Mouse (Mus musculus) macrophage (primary cell): ENCODE measurements around the gene 1700049E17Rik1. TPM values are rescaled to one million over a fixed set of nuclear protein-coding genes. Genes with fewer than 3 reads are reported as not detected.
"Not testable (repeated sequence)": the region's sequence is repeated elsewhere in the genome, so short reads cannot be mapped to it uniquely, and the experiment has no call there.

ENCODE experiments used
- H3K27ac ChIP-seq: fragments of 350-480 bp; formaldehyde crosslinking; 2 replicates; pipeline ENCODE4 v1.9.0; 2021
- H3K36me3 ChIP-seq: fragments of 350-480 bp; formaldehyde crosslinking; 2 replicates; pipeline ENCODE4 v1.9.0; 2021; ENCODE audit errors: inconsistent target
- H3K4me3 ChIP-seq: fragments of 350-480 bp; formaldehyde crosslinking; 2 replicates; pipeline ENCODE4 v1.9.0; 2021; ENCODE audit errors: inconsistent target
- H3K79me2 ChIP-seq: fragments of 350-480 bp; formaldehyde crosslinking; 2 replicates; pipeline ENCODE4 v1.9.0; 2021; ENCODE audit errors: inconsistent target
- WGBS: methylation state at CpG from one replicate; pipeline ENCODE4 v1.1.7; 2026; ENCODE audit warnings: inconsistent platforms; ENCODE audit not compliant: missing documents; 5-methylcytosine and 5-hydroxymethylcytosine counted together
- polyA plus RNA-seq: library from polyadenylated mRNA; stranded (reverse); fragments of 250-400 nt; gene quantifications from 3 replicates; pipeline ENCODE4 v1.2.4, GENCODE M21; 2018; ENCODE audit warnings: inconsistent platforms
- total RNA-seq, 78 experiments: library from RNA; depleted of rRNA; stranded (reverse); fragments of 250-400 nt; gene quantifications; 1 replicate in 9 of 78; 2 replicates in 24 of 78; 3 replicates in 43 of 78; 4 replicates in 2 of 78; pipeline ENCODE4 v1.2.4; 2018; ENCODE audit warnings: inconsistent platforms in 56 of 78

Gene 1700049E17Rik1
- not detected for total RNA-seq (2018; cell fraction: chromatin; rRNA removed)
- not detected for total RNA-seq (2018; cell fraction: cytosol; rRNA removed)
- total RNA-seq (2018; cell fraction: nucleus; rRNA removed): not detected
- polyA plus RNA-seq: not detected in 3 replicates

- H3K4me3 ChIP-seq, H3K79me2 ChIP-seq, H3K36me3 ChIP-seq, H3K27ac ChIP-seq: not testable (repeated sequence)
- WGBS: no CpG with 5 or more reads among the region's 1 CpGs
Measured at GRCm38 (mm10) chr14:41924649-41925048, at the start of gene 1700049E17Rik1. TSS of gene 1700049E17Rik1 (plus strand) at chr14:41924949.

- not testable (repeated sequence) for H3K36me3 ChIP-seq, H3K27ac ChIP-seq, H3K4me3 ChIP-seq, H3K79me2 ChIP-seq
- WGBS: no CpG with 5 or more reads among the region's 2 CpGs
Measured at GRCm38 (mm10) chr14:41907190-41907589, 17.6 kb upstream of the 1700049E17Rik1 start, which contains the start of gene Gm7980. TSS of gene Gm7980 (minus strand) at chr14:41907290.

GRCm38 (mm10) chr14:41943695-41944094, 18.9 kb downstream of the 1700049E17Rik1 start, which contains the start of gene 1700024B05Rik:
TSS of gene 1700024B05Rik (plus strand) at chr14:41943995.
- not testable (repeated sequence) for H3K4me3 ChIP-seq, H3K36me3 ChIP-seq, H3K27ac ChIP-seq, H3K79me2 ChIP-seq
- WGBS: no CpG with 5 or more reads among the region's 2 CpGs

- H3K4me3 ChIP-seq, H3K79me2 ChIP-seq, H3K27ac ChIP-seq, H3K36me3 ChIP-seq: not testable (repeated sequence)
- WGBS: 63% methylated on average over 4 of the region's 4 CpGs
Measured at GRCm38 (mm10) chr14:41964095-41964494, 39.3 kb downstream of the 1700049E17Rik1 start.

- not testable (repeated sequence) for H3K36me3 ChIP-seq, H3K4me3 ChIP-seq, H3K27ac ChIP-seq, H3K79me2 ChIP-seq
- WGBS: 79% methylated on average over 1 of the region's 1 CpGs
Measured at GRCm38 (mm10) chr14:41967827-41968226, 43.1 kb downstream of the 1700049E17Rik1 start, which contains the start of gene Gm6401. TSS of gene Gm6401 (minus strand) at chr14:41967927.

GRCm38 (mm10) chr14:41968596-41968995, 43.8 kb downstream of the 1700049E17Rik1 start:
- H3K27ac ChIP-seq, H3K79me2 ChIP-seq, H3K4me3 ChIP-seq, H3K36me3 ChIP-seq: not testable (repeated sequence)
- WGBS: 47% methylated on average over 2 of the region's 3 CpGs

Other genes with a start within 250 kb of the 1700049E17Rik1 start
- gene Gm8068, start 223.1 kb upstream of the 1700049E17Rik1 start, polyA plus RNA-seq: not detected in 3 replicates
- not detected in 3 replicates for gene Gm7929, start 174.3 kb upstream of the 1700049E17Rik1 start, polyA plus RNA-seq
- not detected in 3 replicates for gene Gm47189, start 152.5 kb upstream of the 1700049E17Rik1 start, polyA plus RNA-seq
- gene Gm7980, start 17.7 kb upstream of the 1700049E17Rik1 start, polyA plus RNA-seq: not detected in 3 replicates
- not detected in 3 replicates for gene 1700024B05Rik, start 19.0 kb downstream of the 1700049E17Rik1 start, polyA plus RNA-seq
- gene Gm6401, start 43.0 kb downstream of the 1700049E17Rik1 start, polyA plus RNA-seq: not detected in 3 replicates
- gene Gm3543, start 58.4 kb downstream of the 1700049E17Rik1 start, polyA plus RNA-seq: not detected in 3 replicates
- gene Gm7951, start 192.4 kb downstream of the 1700049E17Rik1 start, polyA plus RNA-seq: not detected in 3 replicates
- not detected in 3 replicates for gene Gm17027, start 237.7 kb downstream of the 1700049E17Rik1 start, polyA plus RNA-seq